In the genomic region with DNA sequence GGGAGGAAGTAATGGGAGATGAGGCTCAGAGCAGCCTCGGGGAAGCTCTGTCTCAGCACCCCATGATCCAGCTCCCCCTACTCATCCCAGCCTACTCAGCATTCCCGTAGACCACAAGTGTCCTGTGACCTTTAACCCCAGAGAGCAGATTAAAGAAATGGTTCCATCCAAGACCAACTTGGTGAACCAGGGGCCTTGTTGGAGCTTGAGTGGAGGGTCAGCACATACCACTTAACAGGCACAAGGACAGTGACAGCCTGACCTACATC, we compare ENCODE assay signal across 17 mouse cellular contexts.
"Had no signal": no experiment of that assay in that cellular context is flagged by ENCODE, and none has a peak within 500 bp of the region (broad histone marks: within the 10 kb centered on the region; RNA-seq: fewer than 3 reads in every experiment).

No protein-coding gene starts in this region.

- H3K4me3 ChIP-seq: midbrain, embryonic 10.5 days; midbrain, embryonic 12.5 days; myocyte; neural tube, embryonic 12.5 days had no signal

- H3K36me3 ChIP-seq: midbrain, embryonic 10.5 days; midbrain, embryonic 12.5 days; neural tube, embryonic 12.5 days had no signal

- ATAC-seq: midbrain, embryonic 16.5 days had no signal

- DNase-seq: lung, adult 18-20 months; lung, embryonic 14.5 days; midbrain, embryonic 14.5 days; retina, postnatal 1 day; right cerebral cortex, adult 18-20 months; right cerebral cortex, postnatal 25 days; right cerebral cortex, postnatal 4 days; spleen, adult 18-20 months; thymus, adult 18-20 months; thymus, postnatal 14 days; thymus, postnatal 36 days had no signal

- H3K27ac ChIP-seq: liver, embryonic 14.5 days; midbrain, embryonic 10.5 days; midbrain, embryonic 12.5 days; neural tube, embryonic 12.5 days had no signal

- H3K4me1 ChIP-seq: midbrain, embryonic 10.5 days; midbrain, embryonic 12.5 days; neural tube, embryonic 12.5 days had no signal

- H3K9ac ChIP-seq: liver, embryonic 14.5 days; lung, embryonic 14.5 days; midbrain, embryonic 12.5 days; neural tube, embryonic 12.5 days had no signal

- H3K27me3 ChIP-seq: midbrain, embryonic 12.5 days; neural tube, embryonic 12.5 days had no signal

- H3K9me3 ChIP-seq: neural tube, embryonic 12.5 days had no signal

- H3K4me2 ChIP-seq: lung, embryonic 14.5 days; midbrain, embryonic 12.5 days; neural tube, embryonic 12.5 days had no signal
